Comparison of ENCODE assay signal across 12 mouse cellular contexts in genomic region chr6:55256500-55257191, GRCm38 (mm10). TPM values are rescaled to one million over a fixed set of nuclear protein-coding genes. Genes with fewer than 3 reads are reported as not detected.
DNase-seq lines count a peak whose midpoint lies in the region; ATAC-seq and TF ChIP-seq lines count a peak whose summit lies in the region.
"Had no signal": no experiment of that assay in that cellular context is flagged by ENCODE, and none has a peak within 500 bp of the region (broad histone marks: within the 10 kb centered on the region; RNA-seq: fewer than 3 reads in every experiment).

No protein-coding gene starts in this region.

- no peak for DNase-seq in midbrain, embryonic 10.5 days (ENCODE audit: low spot score)
- DNase-seq in midbrain, postnatal 0 days (ENCODE audit: low spot score), result no peak
- DNase-seq in embryo, embryonic 9.5 days (ENCODE audit: extremely low spot score), result no peak
- no peak for DNase-seq in gastrocnemius, adult 8-10 months (ENCODE audit: low spot score in 2 of 2)
- no peak for DNase-seq in left cerebral cortex, adult 2 months (ENCODE audit: extremely low spot score in 1 of 2, low spot score in 2 of 2)
- DNase-seq: cerebellum, postnatal 36 days had no signal

- intact Hi-C loops in left cerebral cortex, adult 2 months (cut with DNase I), result no loop called here

- no peaks in the 10 kb centered on the region for H3K9me3 ChIP-seq in midbrain, embryonic 13.5 days
- no peaks in the 10 kb centered on the region for H3K9me3 ChIP-seq in midbrain, embryonic 10.5 days (replicated peaks)
- no peaks in the 10 kb centered on the region for H3K9me3 ChIP-seq in midbrain, postnatal 0 days (ENCODE audit: low read length)
- H3K9me3 ChIP-seq: intestine, embryonic 15.5 days; limb, embryonic 13.5 days had no signal

- ATAC-seq in midbrain, embryonic 13.5 days, result peak; percentile 51; the same call in 1 of the 2 replicates
- ATAC-seq in granulocyte monocyte progenitor cell, adult 5-6 weeks (replicated peaks; ENCODE audit: poor library complexity, severe bottlenecking), result peak; percentile 38
- peak; percentile 44; the same call in 1 of the 2 replicates for ATAC-seq in midbrain, postnatal 0 days (ENCODE audit: low FRiP score)
- ATAC-seq: intestine, embryonic 15.5 days had no signal

- H3K4me1 ChIP-seq in midbrain, embryonic 13.5 days (replicated peaks), result no peaks in the 10 kb centered on the region
- no peaks in the 10 kb centered on the region for H3K4me1 ChIP-seq in midbrain, embryonic 10.5 days
- no peaks in the 10 kb centered on the region for H3K4me1 ChIP-seq in midbrain, postnatal 0 days (ENCODE audit: insufficient read depth, low read length)
- H3K4me1 ChIP-seq: intestine, embryonic 15.5 days had no signal

- no peak overlapping the region for H3K4me3 ChIP-seq in midbrain, embryonic 13.5 days (replicated peaks)
- H3K4me3 ChIP-seq in midbrain, embryonic 10.5 days, result no peak overlapping the region
- no peak overlapping the region for H3K4me3 ChIP-seq in midbrain, postnatal 0 days (ENCODE audit: low read depth, low read length)
- no peak overlapping the region for H3K4me3 ChIP-seq in left cerebral cortex, adult 2 months
- H3K4me3 ChIP-seq: intestine, embryonic 15.5 days; layer of hippocampus, adult 2 months; limb, embryonic 13.5 days had no signal

- TF ChIP-seq CTCF in midbrain, postnatal 0 days (IDR thresholded peaks at IDR 0.05), result no peak
- TF ChIP-seq CTCF in left cerebral cortex, adult 2 months (IDR thresholded peaks at IDR 0.05), result no peak

- H3K4me2 ChIP-seq in midbrain, embryonic 13.5 days (replicated peaks), result no peak overlapping the region
- H3K4me2 ChIP-seq in midbrain, postnatal 0 days (ENCODE audit: low read depth, low read length, poor library complexity, severe bottlenecking), result no peak overlapping the region
- H3K4me2 ChIP-seq: intestine, embryonic 15.5 days; limb, embryonic 13.5 days had no signal

- peaks cover 6% of the 10 kb centered on the region; the same call in 1 of the 2 replicates for H3K36me3 ChIP-seq in midbrain, embryonic 13.5 days
- peaks cover 45% of the 10 kb centered on the region for H3K36me3 ChIP-seq in midbrain, embryonic 10.5 days
- no peaks in the 10 kb centered on the region for H3K36me3 ChIP-seq in midbrain, postnatal 0 days (ENCODE audit: insufficient read depth, low read length)
- H3K36me3 ChIP-seq: intestine, embryonic 15.5 days had no signal

- no peak overlapping the region for H3K9ac ChIP-seq in midbrain, embryonic 13.5 days (replicated peaks)
- H3K9ac ChIP-seq in midbrain, postnatal 0 days (replicated peaks; ENCODE audit: low read length, poor library complexity, severe bottlenecking), result no peak overlapping the region
- H3K9ac ChIP-seq: intestine, embryonic 15.5 days; limb, embryonic 13.5 days had no signal

- no peaks in the 10 kb centered on the region for H3K27me3 ChIP-seq in midbrain, embryonic 13.5 days
- no peaks in the 10 kb centered on the region for H3K27me3 ChIP-seq in midbrain, embryonic 10.5 days (ENCODE audit: low read depth, poor library complexity, severe bottlenecking)
- H3K27me3 ChIP-seq in midbrain, postnatal 0 days (ENCODE audit: insufficient read depth, low read length), result no peaks in the 10 kb centered on the region
- H3K27me3 ChIP-seq: intestine, embryonic 15.5 days; limb, embryonic 13.5 days had no signal

- no peak overlapping the region for H3K27ac ChIP-seq in midbrain, embryonic 13.5 days
- no peak overlapping the region for H3K27ac ChIP-seq in midbrain, embryonic 10.5 days (replicated peaks)
- H3K27ac ChIP-seq in midbrain, postnatal 0 days (ENCODE audit: low read depth, low read length), result no peak overlapping the region
- no peak overlapping the region for H3K27ac ChIP-seq in left cerebral cortex, adult 2 months
- H3K27ac ChIP-seq: intestine, embryonic 15.5 days; layer of hippocampus, adult 2 months; limb, embryonic 13.5 days had no signal

- WGBS in midbrain, embryonic 13.5 days, result 84% methylated on average over 13 of the region's 13 CpGs
- WGBS in midbrain, embryonic 10.5 days, result 88% methylated on average over 13 of the region's 13 CpGs
- 79% methylated on average over 13 of the region's 13 CpGs for WGBS in midbrain, postnatal 0 days

RNA-seq across cellular contexts. Expression of gene Mindy4, which starts 53.5 kb away (rescaled TPM):
- polyA plus RNA-seq in midbrain, embryonic 13.5 days (2015; fragmentation: Nextera tagmentation; extraction: Ambion mirVana), result 11.0 and 11.6 TPM in 2 replicates
- 23.3 and 27.1 TPM in 2 replicates for polyA plus RNA-seq in midbrain, embryonic 10.5 days (2016; fragmentation: Nextera tagmentation; extraction: Ambion mirVana)
- total RNA-seq in granulocyte monocyte progenitor cell, adult 5-6 weeks (2014; fragmentation: Nextera tagmentation), result 0.99 and 3.3 TPM in 2 replicates
- total RNA-seq in granulocyte monocyte progenitor cell, adult 5-6 weeks (2017), result 2.4 and 3.1 TPM in 2 replicates
- 8.8 and 10.9 TPM in 2 replicates for total RNA-seq in midbrain, postnatal 0 days (2014; rRNA removed)
- polyA plus RNA-seq in midbrain, postnatal 0 days (2015; fragmentation: Nextera tagmentation; extraction: Ambion mirVana), result 9.6 and 10.0 TPM in 2 replicates
- total RNA-seq in gastrocnemius, adult 8-10 months (2022), result 1 to 10 TPM; 1.3 to 3.1 (median 2.2) TPM
- 10 to 100 TPM; 10.2 to 11.0 TPM for total RNA-seq in left cerebral cortex, adult 2 months (2021)
- total RNA-seq: monocyte, adult 5-6 weeks had no signal
